Mouse (Mus musculus): ENCODE measurements around the gene Gm7682. TPM values are rescaled to one million over a fixed set of nuclear protein-coding genes. Genes with fewer than 3 reads are reported as not detected.
"Not testable (repeated sequence)": the region's sequence is repeated elsewhere in the genome, so short reads cannot be mapped to it uniquely, and the experiment has no call there.

Gene Gm7682
- polyA plus RNA-seq (2015; fragmentation: Nextera tagmentation; extraction: Ambion mirVana), result not detected in 2 replicates

DNA sequence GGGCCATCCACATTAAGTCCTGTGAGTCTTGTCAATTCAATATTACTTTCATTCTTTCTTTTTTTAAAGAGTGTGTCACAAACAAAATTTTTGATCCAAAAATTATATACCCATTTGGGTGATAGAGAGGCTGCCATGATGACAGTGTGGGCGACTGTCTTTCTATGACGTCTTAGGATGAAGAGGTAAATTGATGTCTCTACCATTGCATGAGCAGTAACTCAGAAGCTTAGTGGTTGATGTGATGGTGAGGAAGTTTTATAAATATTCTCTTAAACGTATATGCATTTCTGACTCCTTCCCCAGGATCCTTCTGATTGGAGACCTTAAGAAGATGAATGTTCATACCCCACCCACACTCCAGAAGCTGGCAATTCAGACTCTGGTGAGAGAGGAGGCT is at the start of gene Gm7682:
Gene Gm7682, plus strand, starts transcription at position 301 of the 400 bp plus-strand sequence.
- not testable (repeated sequence) for H3K4me2 ChIP-seq; ATAC-seq (replicated peaks); H3K9ac ChIP-seq; H3K27ac ChIP-seq; H3K9me3 ChIP-seq; H3K27me3 ChIP-seq (replicated peaks); H3K4me3 ChIP-seq; H3K4me1 ChIP-seq; H3K36me3 ChIP-seq (replicated peaks)
- WGBS, result no CpG with 5 or more reads among the region's 3 CpGs

Other genes starting within 250 kb of the Gm7682 start
- gene Gm3106, start 227.8 kb upstream of the Gm7682 start, polyA plus RNA-seq (2015; fragmentation: Nextera tagmentation; extraction: Ambion mirVana), result not detected in 2 replicates
- gene A430089I19Rik, start 139.0 kb upstream of the Gm7682 start, polyA plus RNA-seq (2015; fragmentation: Nextera tagmentation; extraction: Ambion mirVana), result not detected in 2 replicates
- not detected in 2 replicates for gene Gm6502, start 131.3 kb upstream of the Gm7682 start, polyA plus RNA-seq (2015; fragmentation: Nextera tagmentation; extraction: Ambion mirVana)
- not detected in 2 replicates for gene AA792892, start 106.0 kb upstream of the Gm7682 start, polyA plus RNA-seq (2015; fragmentation: Nextera tagmentation; extraction: Ambion mirVana)
- gene Gm3139, start 80.5 kb downstream of the Gm7682 start, polyA plus RNA-seq (2015; fragmentation: Nextera tagmentation; extraction: Ambion mirVana), result not detected in 2 replicates
- not detected in 2 replicates for gene Gm3147, start 170.6 kb downstream of the Gm7682 start, polyA plus RNA-seq (2015; fragmentation: Nextera tagmentation; extraction: Ambion mirVana)
- not detected in 2 replicates for gene Gm6509, start 178.2 kb downstream of the Gm7682 start, polyA plus RNA-seq (2015; fragmentation: Nextera tagmentation; extraction: Ambion mirVana)
- gene Gm6205, start 202.6 kb downstream of the Gm7682 start, polyA plus RNA-seq (2015; fragmentation: Nextera tagmentation; extraction: Ambion mirVana), result not detected in 2 replicates